Mouse (Mus musculus): ENCODE results near the gene Krtap19-1. TPM values are rescaled to one million over a fixed set of nuclear protein-coding genes. Genes with fewer than 3 reads are reported as not detected.

Krtap19-1 gene
- polyA plus RNA-seq (2017; shearing (Covaris generic)) = not detected

DNA sequence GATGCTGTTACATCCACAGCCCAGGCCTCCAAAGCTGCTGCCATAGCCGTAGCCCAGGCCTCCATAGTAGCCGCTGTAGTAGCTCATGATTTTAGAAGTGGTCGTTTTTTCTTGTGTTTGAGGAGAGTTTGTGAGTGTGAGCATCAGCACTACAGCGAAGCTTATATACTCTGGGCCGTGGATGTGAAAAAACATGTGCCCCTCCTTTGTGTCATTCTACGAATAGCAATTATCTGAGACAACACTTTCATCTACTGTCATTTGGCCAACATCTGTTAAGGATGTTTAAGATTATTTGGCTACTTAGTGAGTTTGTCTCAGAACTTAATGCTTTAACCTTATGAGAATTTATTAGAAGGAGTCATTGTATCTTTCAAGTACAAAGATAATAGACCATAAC, at the start of gene Krtap19-1:
Gene Krtap19-1, minus strand, starts transcription at position 101 of the 400 bp plus-strand sequence.
- ATAC-seq = no peak

DNA sequence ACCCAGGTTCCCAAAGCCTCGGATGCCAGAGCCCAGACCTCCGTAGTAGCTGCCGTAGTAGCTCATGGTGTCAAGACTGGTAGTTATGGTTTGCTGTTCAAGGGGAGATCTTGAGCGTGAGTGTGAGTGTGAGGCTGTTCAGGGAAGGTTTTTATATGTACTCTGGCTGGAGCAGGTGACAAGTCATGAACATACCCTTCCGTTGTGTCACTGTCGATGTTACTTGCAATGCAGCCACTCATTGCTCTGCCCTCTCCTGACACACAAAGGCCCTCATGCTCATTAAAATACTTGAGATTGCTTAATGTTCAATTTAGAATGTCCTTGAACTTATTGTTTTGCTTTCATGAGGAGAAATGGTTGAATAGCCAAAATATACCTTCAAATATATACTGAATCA, 27.1 kb upstream of the Krtap19-1 start, which contains the start of gene Krtap19-5:
Gene Krtap19-5, minus strand, starts transcription at position 101 of the 400 bp plus-strand sequence.
- ATAC-seq = no peak

DNA sequence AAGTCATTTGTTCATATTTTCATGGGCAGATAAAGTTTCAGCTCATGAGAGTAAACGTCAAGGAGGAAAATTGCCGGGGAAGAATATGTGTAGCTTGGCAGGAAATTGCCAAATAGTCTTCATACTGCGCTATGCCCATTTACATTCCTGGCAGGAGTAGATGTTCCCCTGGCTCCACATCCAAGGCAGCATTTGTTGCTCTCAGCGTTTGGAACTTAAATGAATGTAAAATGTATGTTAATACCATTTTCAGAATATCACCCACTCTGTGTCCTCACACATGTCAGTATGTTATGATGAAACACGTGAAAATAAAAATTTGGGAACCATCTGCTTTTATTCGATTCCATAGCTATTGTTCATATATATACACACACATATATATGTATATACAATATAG, 17.7 kb upstream of the Krtap19-1 start:
- ATAC-seq = no peak

DNA sequence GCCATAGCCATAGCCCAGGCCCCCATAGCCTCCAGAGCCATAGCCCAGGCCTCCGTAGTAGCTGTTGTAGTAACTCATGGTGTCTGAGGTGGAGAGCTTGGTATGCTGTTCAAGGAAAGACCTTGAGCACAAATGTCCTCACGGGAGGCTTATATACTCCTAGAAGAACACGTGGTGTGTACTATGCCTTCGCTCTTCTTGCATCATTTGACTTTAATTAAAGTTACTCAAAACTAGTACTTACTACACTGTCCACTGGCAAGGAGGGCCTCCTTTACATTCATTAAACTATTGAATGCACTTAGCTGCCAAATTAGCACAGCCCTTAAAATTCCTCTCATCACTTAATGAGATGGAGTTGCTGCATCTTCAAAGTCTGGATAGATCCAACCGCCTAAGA, 15.8 kb upstream of the Krtap19-1 start, which contains the start of gene Krtap19-4:
Gene Krtap19-4, minus strand, starts transcription at position 101 of the 400 bp plus-strand sequence.
- no peak for ATAC-seq

DNA sequence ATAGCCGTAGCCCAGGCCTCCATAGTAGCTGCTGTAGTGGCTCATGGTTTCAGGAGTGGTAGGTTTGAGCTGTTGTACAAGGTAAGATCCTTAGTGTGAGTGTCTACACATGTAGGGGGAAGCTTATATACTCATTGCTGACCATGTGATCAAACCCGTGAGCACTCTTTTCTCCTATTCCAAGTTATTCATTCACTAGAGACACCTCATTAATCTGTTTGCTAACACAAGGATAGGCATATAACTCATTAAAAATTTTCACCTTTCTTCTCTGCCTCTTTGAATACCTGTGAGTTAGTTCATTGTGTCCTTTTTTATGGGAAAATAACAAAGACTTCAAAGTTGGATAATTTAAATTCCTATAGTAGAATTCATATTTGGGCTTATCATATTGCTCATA, 8.7 kb upstream of the Krtap19-1 start, which contains the start of gene Krtap19-3:
Gene Krtap19-3, minus strand, starts transcription at position 101 of the 400 bp plus-strand sequence.
- no peak for ATAC-seq

DNA sequence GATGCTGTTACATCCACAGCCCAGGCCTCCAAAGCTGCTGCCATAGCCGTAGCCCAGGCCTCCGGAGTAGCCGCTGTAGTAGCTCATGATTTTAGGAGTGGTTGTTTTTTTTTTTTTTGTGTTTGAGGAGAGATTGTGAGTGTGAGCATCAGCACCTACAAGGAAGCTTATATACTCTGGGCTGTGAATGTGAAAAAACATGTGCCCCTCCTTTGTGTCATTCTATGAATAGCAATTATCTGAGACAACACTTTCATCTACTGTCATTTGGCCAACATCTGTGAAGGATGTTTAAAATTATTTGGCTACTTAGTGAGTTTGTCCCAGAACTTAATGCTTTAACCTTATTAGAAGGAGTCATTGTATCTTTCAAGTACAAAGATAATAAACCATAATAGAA, 5.0 kb upstream of the Krtap19-1 start, which contains the start of gene Krtap19-2:
Gene Krtap19-2, minus strand, starts transcription at position 101 of the 400 bp plus-strand sequence.
- ATAC-seq = no peak

DNA sequence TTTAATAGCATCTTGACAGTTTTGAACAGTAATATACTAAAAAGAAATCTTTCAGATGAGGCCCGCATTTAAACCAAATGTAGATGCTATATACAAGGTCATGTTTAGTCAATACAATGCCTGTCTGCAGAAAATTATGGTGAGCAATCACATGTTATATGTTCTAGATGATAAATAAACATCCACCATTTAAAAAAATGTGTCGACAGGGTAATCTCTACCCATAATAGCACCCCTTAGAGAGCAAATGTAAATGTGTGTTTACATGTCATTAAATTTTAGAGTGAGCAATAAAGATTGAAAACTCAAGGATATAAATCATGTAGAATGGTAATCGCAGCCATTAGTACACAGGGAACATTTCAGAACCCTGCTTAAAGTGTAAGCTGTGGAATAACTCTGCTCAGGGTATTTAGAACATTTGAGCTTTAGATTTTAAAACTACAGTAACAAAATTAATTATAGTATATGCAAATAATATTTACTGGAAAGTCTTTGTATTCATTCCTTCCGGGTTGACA, 4.3 kb downstream of the Krtap19-1 start:
- ATAC-seq = no peak

DNA sequence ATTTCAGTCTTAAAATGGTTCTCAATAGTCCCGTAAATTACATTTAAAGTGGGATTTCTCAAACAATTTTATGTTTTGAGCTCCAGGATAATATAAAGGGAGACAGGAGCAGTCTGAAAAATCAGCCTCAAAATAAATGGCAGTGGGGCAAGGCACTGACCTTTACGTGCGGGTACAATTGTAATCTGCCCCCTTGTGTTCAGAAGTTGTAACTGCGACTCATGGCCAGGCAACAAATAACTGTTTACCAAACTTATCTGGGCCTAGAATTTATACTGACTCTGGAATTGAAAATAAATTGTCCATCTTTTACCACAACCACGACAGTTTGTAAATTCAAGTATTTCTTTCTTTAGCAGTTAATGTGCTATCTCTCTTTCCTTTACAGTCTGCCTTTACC, 17.8 kb downstream of the Krtap19-1 start:
- ATAC-seq = no peak

DNA sequence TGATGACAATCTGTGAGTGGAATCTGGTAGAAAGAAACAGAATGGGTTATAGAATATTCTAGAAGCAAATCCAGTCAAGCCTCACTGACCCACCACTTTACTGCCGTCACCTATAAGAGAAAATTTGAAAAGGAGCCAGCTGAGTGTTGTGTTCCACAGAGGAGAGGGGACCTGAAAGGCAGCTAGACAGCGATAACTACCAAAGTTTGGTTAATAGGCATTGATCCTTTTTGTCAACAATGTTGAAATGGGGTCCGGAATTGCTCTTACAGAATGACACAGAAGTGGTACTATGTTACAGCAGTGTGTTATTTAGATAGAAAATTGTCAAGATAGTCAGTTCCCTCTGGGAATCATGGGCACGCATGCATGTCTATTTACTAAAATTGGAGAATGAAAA, 20.7 kb downstream of the Krtap19-1 start:
- no peak for ATAC-seq

DNA sequence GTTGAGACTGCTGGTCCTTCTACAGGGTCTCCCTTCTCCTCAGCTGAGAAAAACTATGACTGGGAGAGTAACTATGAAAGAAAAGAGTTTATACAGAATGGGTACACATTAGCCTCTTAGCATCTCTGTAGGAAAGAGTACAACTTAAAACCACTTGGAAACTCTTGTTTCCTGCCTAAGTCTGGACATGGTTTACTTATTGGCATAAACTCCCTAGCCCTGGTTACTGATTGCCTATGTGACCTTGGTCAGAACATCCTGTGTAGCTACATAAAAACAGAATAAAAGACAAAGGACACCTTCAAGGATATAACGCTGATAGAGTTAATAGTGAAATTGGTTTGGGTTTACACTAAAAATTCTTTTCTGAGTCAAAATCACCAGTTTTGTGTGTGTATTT, 21.8 kb downstream of the Krtap19-1 start:
- no peak for ATAC-seq

DNA sequence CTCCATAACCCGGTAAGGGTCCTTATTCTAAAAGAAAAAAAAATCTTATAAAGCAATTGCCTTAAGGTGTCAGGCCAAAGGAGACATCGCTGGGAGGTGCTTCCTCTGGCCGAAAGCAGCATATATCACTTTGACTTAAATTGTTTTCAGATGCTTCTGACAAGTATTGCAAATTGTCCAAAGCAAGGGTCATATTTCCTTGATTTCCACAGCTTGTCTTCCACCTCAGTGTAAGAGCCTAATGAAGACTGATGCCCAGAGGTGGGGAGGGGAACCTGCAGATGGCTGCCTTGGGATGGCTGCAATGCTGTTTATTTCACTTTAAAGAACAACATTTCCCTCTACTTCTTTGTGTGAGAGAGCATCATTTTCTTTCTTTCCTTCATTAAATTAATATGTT, 42.2 kb downstream of the Krtap19-1 start:
- ATAC-seq = no peak

DNA sequence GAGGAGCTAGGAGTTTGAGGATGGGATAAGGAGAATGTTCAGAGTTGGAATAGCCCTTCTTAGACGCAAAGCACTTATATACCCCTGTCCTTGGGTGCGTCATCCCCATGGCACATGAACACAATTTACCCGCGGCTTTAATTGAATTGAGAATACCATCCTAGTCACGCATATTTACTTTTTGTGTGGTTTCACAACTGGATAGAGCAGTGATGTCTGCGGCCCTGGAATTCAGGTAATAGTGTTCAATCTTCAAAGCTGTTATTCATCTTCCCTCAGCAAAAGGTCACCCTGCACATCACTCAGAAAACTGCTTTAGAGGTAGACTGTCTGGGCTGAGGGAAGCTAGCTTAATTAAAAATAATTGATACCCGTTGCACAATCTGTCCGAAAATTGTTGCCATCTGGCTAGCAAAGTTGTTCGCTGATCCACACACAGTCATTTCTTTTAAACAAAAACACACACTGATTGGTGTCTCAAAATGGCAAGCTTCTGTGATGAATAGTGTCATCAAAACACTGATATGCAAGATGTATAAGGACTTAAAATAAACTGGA, 43.0 kb downstream of the Krtap19-1 start, which contains the start of gene Krtap14:
Gene Krtap14, minus strand, starts transcription at position 51 of the 558 bp plus-strand sequence.
- ATAC-seq = no peak

DNA sequence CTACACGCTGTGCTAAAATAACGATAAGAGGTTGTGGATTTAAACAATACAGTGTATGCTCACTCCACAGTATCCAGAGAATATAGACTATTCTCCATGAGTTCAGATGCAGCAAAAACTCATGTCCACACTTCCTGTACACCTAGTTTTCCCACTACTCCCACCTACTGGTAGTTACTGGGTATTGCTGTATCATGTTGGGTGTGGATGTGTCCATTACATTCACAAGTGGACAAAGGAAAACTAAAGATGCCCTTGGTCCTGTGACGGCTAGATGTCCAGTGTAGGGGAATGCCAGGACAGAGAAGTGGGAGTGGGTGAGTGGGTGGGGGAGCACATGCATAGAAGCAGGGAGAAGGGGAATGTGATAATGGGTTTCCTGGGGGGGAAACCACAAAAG, 45.5 kb downstream of the Krtap19-1 start:
- no peak for ATAC-seq

DNA sequence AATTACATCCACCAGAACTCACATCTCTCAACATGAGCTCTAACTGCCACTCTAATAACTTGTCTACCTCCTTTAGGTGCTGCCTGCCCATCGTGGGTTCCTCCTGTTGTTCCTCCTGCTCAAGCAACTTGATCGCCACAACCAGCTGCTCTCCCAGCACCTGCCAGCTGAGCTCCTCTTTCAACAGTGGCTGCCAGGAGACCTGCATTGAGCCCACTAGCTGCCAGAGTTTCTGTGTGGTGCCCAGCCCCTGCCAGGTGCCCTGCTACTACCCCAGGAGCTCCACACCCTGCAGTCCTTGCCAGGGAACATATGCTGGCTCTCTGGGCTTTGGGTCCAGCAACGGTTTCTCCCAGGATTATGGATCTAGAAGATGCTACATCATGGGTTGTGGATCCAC, 49.1 kb downstream of the Krtap19-1 start, which contains the start of gene Krtap15:
Gene Krtap15, plus strand, starts transcription at position 150 of the 400 bp plus-strand sequence.
- no peak for ATAC-seq

Other genes with a start within 250 kb of the Krtap19-1 start
- gene 2310079G19Rik, start 241.7 kb downstream of the Krtap19-1 start, polyA plus RNA-seq (2017; shearing (Covaris generic)) = not detected
- gene Krtap26-1, start 221.6 kb downstream of the Krtap19-1 start, polyA plus RNA-seq (2017; shearing (Covaris generic)) = not detected
- not detected for gene Krtap27-1, start 197.7 kb downstream of the Krtap19-1 start, polyA plus RNA-seq (2017; shearing (Covaris generic))
- not detected for gene 2310061N02Rik, start 161.4 kb downstream of the Krtap19-1 start, polyA plus RNA-seq (2017; shearing (Covaris generic))
- gene Krtap13-1, start 140.5 kb downstream of the Krtap19-1 start, polyA plus RNA-seq (2017; shearing (Covaris generic)) = not detected
- gene Krtap13, start 117.8 kb downstream of the Krtap19-1 start, polyA plus RNA-seq (2017; shearing (Covaris generic)) = not detected
- not detected for gene 2310034C09Rik, start 110.6 kb downstream of the Krtap19-1 start, polyA plus RNA-seq (2017; shearing (Covaris generic))
- not detected for gene 2310057N15Rik, start 95.2 kb downstream of the Krtap19-1 start, polyA plus RNA-seq (2017; shearing (Covaris generic))
- gene Gm5965, start 91.5 kb downstream of the Krtap19-1 start, polyA plus RNA-seq (2017; shearing (Covaris generic)) = not detected
- not detected for gene Gm20741, start 57.2 kb downstream of the Krtap19-1 start, polyA plus RNA-seq (2017; shearing (Covaris generic))
- gene Krtap15, start 49.2 kb downstream of the Krtap19-1 start, polyA plus RNA-seq (2017; shearing (Covaris generic)) = not detected
- not detected for gene Krtap14, start 43.3 kb downstream of the Krtap19-1 start, polyA plus RNA-seq (2017; shearing (Covaris generic))
- not detected for gene Krtap19-2, start 4.9 kb upstream of the Krtap19-1 start, polyA plus RNA-seq (2017; shearing (Covaris generic))
- not detected for gene Krtap19-3, start 8.6 kb upstream of the Krtap19-1 start, polyA plus RNA-seq (2017; shearing (Covaris generic))
- gene Krtap19-4, start 15.7 kb upstream of the Krtap19-1 start, polyA plus RNA-seq (2017; shearing (Covaris generic)) = not detected
- gene Krtap19-5, start 27.0 kb upstream of the Krtap19-1 start, polyA plus RNA-seq (2017; shearing (Covaris generic)) = not detected
- not detected for gene Krtap19-9b, start 62.9 kb upstream of the Krtap19-1 start, polyA plus RNA-seq (2017; shearing (Covaris generic))
- not detected for gene Krtap16-3, start 93.5 kb upstream of the Krtap19-1 start, polyA plus RNA-seq (2017; shearing (Covaris generic))
- not detected for gene Krtap22-2, start 141.3 kb upstream of the Krtap19-1 start, polyA plus RNA-seq (2017; shearing (Covaris generic))
- not detected for gene Gm10229, start 145.9 kb upstream of the Krtap19-1 start, polyA plus RNA-seq (2017; shearing (Covaris generic))
- not detected for gene Krtap6-1, start 162.3 kb upstream of the Krtap19-1 start, polyA plus RNA-seq (2017; shearing (Covaris generic))
- not detected for gene Gm10228, start 172.1 kb upstream of the Krtap19-1 start, polyA plus RNA-seq (2017; shearing (Covaris generic))
- not detected for gene Krtap6-5, start 178.5 kb upstream of the Krtap19-1 start, polyA plus RNA-seq (2017; shearing (Covaris generic))
- gene 1110025L11Rik, start 194.6 kb upstream of the Krtap19-1 start, polyA plus RNA-seq (2017; shearing (Covaris generic)) = not detected
- not detected for gene Krtap6-3, start 214.6 kb upstream of the Krtap19-1 start, polyA plus RNA-seq (2017; shearing (Covaris generic))